Mouse (Mus musculus) heart, postnatal 25 days (tissue): ENCODE measurements around the gene Atp6v1g2. TPM values are rescaled to one million over a fixed set of nuclear protein-coding genes. Genes with fewer than 3 reads are reported as not detected.

Experiments
- DNase-seq: peaks from one replicate; pipeline ENCODE4 v3.0.0; 2022; ENCODE audit warnings: low spot score
- intact Hi-C: fragments of 180-260 bp; cut with DNase I; formaldehyde crosslinking; loops from one replicate; pipeline ENCODE4 v1.15.1; 2025
- microRNA-seq: library from miRNA; unstranded; fragments of <30 nt; microRNA quantifications from one replicate; pipeline ENCODE4 v1.2.0, GENCODE M21; 2022
- total RNA-seq, 2 experiments: library from RNA; stranded (reverse); gene quantifications; 2 replicates each; pipeline ENCODE4 v1.2.3; 2021

Gene Atp6v1g2
- total RNA-seq, 2 experiments from 2014 or later, result 2.5 to 2.8 TPM

DNA sequence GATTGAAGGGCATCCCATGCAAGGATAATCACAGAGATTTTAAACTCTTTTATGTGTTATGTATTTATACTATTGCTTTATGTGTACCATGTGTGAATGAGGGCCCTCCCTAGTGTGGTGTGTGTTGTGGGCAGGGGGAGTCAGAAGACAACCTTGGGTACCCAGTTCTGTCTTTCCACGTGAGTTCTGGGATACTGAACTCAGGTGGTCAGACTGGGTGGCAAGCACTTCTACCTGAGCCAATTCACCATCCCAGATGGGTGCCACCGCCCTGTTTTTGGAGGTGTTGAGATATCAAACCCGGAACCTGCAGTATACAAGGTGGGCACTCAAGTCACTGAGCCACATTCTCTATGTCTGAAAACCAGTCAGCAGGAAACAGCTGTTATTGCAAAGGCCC is 38.8 kb downstream of the Atp6v1g2 start:
- intact Hi-C loops, result no loop called here

DNA sequence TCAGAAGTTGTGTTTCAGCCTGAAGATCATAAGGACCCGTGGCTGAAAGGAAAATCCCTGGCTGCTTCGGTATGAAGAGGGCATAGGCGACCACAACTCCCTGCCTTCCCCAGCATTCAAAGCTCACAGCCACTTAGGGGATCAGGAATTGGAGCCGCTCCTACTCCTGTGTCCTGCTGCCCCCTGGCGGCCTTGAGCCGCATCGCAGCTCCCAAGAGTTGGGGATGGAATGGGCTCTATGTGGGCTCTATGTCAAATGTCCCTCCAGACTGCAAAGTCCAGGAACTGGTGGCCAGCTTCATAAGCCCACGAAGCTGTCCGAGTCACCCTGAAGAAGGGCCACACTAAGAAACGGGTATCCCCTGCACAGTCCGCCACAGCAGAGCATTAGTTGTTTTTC is 41.3 kb downstream of the Atp6v1g2 start:
- DNase-seq, result peak; percentile 68
- intact Hi-C loops, result loop anchor here (1.0 kb wide), 1 partner anchor 16 kb away; no protein-coding TSS in a partner anchor

More for the DNA sequence above, 38.8 kb downstream of the Atp6v1g2 start:
- DNase-seq, result no peak

DNA sequence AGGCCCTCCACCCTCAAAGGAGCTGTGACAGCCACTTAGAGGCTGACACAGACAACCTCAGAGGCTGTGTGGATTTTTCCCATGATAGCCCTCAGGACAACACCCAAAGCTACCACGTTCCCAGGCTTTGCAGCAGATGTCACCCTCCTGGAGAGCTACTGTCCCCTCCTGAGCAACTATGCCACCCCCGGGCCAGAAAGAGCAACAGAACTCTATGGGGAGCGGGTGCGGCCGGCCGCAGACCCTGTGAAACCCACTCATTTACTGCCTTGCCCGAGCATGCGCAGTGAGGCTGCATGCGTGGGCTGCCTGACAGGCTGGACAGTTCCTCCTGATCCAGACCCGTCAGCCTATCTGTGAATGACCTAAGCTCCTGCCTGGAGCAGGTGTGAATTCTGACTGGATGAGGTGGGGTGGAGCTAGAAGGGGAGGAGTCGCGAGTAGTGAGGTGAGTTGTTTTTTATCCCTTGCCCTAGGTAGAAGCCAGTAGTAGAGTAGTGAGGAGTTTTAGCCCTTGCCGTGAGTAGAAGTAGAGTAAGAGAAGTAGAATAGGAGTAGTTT is 42.9 kb downstream of the Atp6v1g2 start:
- DNase-seq, result no peak
- intact Hi-C loops, result no loop called here

DNA sequence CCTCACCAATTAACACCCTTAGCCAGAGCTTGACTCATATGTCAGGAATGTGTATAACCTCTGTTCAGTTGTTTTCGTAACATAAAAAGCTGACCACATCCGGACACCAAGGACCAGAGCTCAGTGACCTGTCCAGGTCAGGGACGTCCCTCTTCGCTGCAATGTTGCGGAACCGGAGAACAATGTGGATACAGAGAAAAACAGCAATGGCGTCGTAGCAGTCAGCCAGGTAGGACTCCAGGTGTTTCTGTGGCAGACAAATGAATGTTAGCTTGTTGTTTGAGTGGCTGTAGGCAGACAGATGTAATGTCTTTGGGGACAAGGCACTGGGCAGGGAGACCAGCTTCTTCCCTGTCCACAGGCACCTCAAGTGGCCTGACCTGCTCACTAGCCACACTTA is 44.6 kb downstream of the Atp6v1g2 start:
- intact Hi-C loops, result loop anchor here (1.0 to 2.0 kb wide), 2 partner anchors 29 to 1317 kb away; no protein-coding TSS in a partner anchor
- no peak for DNase-seq

DNA sequence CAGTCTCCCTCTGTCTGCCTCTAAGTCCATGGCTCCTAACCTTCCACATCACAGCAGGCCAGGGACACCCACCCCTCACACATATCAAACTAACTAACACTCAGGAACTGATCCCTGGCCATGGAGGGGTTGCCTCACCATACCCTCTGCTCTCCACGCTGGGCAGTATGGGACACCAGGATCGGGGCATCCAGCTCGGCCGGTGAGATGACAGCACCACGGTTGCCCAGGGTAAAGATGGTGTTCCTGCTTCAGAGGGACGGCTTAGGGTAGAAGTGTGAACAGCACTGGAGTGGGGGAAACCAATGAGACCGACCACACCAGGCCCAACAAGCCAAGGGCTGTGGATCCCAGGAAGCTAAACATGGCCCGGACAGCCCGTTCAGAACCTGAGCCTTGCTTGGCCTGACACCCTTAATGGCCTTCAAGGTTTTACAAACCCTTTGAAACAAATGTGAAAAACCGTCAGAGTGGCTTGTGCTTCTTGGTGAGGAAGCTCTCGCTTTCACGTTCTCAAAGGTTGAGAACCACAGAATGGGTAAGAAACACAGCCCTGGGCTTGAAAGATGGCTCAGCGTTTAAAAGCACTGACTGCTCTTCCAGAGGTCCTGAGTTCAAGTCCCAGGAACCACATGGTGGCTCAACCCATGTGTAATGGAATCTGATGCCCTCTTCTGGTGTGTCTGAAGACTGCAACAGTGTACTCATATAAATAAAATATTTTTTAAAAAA is 45.7 kb downstream of the Atp6v1g2 start:
- DNase-seq, result no peak
- intact Hi-C loops, result loop anchor here (1.0 to 2.0 kb wide), 2 partner anchors 28 to 1318 kb away; no protein-coding TSS in a partner anchor

DNA sequence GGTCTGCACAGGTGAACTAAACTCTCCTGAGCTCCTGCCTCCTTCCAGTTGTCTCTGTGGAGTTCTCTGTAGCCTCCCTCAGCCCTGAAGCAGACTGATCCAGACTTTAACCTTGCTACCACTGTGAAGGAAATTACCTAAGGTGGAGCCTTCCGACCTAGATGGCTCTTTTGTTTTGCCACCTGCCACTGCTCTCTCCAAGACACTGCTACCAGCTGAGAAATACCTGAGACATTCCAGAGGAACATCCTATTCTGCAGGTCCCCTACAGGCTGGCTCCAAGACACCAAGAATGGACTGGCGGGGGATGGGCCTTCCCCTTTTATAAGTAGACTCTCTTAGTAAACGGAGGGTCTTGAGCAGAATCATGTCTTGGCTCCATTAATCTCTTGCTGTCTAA is 46.8 kb downstream of the Atp6v1g2 start:
- no peak for DNase-seq
- intact Hi-C loops, result no loop called here

DNA sequence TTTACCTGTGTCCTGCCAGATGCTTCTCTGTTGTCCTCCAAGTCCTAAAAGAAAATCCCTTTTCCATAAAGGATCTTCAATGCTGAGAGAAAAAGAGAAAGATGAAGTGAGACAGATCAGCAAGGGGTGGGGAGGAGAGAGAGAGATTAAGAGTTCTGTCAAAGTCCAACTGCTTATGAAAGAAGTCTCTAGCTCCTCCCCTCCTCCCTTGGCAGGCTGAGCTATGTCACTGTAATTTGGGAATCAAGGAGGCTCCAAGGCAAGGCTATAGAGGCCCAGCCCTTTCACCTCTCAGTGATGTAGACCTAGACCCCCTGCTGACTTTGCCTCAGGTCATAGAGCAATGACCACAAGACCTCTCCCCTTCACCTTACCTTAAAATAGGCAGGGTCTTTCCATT is 52.0 kb downstream of the Atp6v1g2 start:
- intact Hi-C loops, result no loop called here
- no peak for DNase-seq

Small RNAs within 50 kb of the gene (microRNA-seq; reads per million reads assigned to microRNA genes)
- gene Mir6973a (not detected), gene Mir6974 (not detected), gene Mir6975 (2.8 reads per million, percentile 3 among the genes with 10 or more reads in this experiment), gene Mir8094 (not detected)

Other genes with a start within 250 kb of the Atp6v1g2 start
- gene Vars, start 232.7 kb upstream of the Atp6v1g2 start, total RNA-seq, result 10 to 100 TPM; 25.7 to 26.9 TPM
- gene Vwa7, start 217.1 kb upstream of the Atp6v1g2 start, total RNA-seq, result 1 to 10 TPM; 7.3 to 7.7 TPM
- gene Sapcd1, start 205.6 kb upstream of the Atp6v1g2 start, total RNA-seq, result not detected
- 1 to 10 TPM in 1 of 2 experiments, under 1 TPM in 1; 0.57 to 1.3 TPM for gene Msh5, start 186.9 kb upstream of the Atp6v1g2 start, total RNA-seq
- gene Clic1, start 183.7 kb upstream of the Atp6v1g2 start, total RNA-seq, result 10 to 100 TPM; 40.0 to 46.1 TPM
- 10 to 100 TPM; 27.7 to 31.3 TPM for gene Ddah2, start 174.6 kb upstream of the Atp6v1g2 start, total RNA-seq
- gene Ly6g6c, start 168.3 kb upstream of the Atp6v1g2 start, total RNA-seq, result not detected
- under 1 TPM; 0.18 to 0.87 TPM for gene Mpig6b, start 167.5 kb upstream of the Atp6v1g2 start, total RNA-seq
- not detected for gene Ly6g6e, start 156.8 kb upstream of the Atp6v1g2 start, total RNA-seq
- gene Ly6g6d, start 155.6 kb upstream of the Atp6v1g2 start, total RNA-seq, result under 1 TPM; 0.53 to 0.78 TPM
- not detected for gene Ly6g6f, start 148.1 kb upstream of the Atp6v1g2 start, total RNA-seq
- gene Abhd16a, start 144.4 kb upstream of the Atp6v1g2 start, total RNA-seq, result 10 to 100 TPM; 47.9 to 57.5 TPM
- gene Ly6g5c, start 125.4 kb upstream of the Atp6v1g2 start, total RNA-seq, result not detected
- under 1 TPM in 1 of 2 experiments, not detected in 1; 0.36 TPM for gene Ly6g5b, start 118.2 kb upstream of the Atp6v1g2 start, total RNA-seq
- gene Gpank1, start 112.2 kb upstream of the Atp6v1g2 start, total RNA-seq, result 1 to 10 TPM; 6.3 to 9.5 TPM
- gene Csnk2b, start 111.6 kb upstream of the Atp6v1g2 start, total RNA-seq, result 100 to 1,000 TPM; 155 to 167 TPM
- gene D17H6S53E, start 107.3 kb upstream of the Atp6v1g2 start, total RNA-seq, result 10 to 100 TPM; 27.0 to 27.1 TPM
- not detected for gene Apom, start 101.6 kb upstream of the Atp6v1g2 start, total RNA-seq
- gene Bag6, start 98.5 kb upstream of the Atp6v1g2 start, total RNA-seq, result 100 to 1,000 TPM; 222 to 232 TPM
- 100 to 1,000 TPM; 135 to 143 TPM for gene Prrc2a, start 68.8 kb upstream of the Atp6v1g2 start, total RNA-seq
- 1 to 10 TPM; 2.3 to 3.5 TPM for gene Aif1, start 57.6 kb upstream of the Atp6v1g2 start, total RNA-seq
- 1 to 10 TPM; 2.7 to 5.3 TPM for gene Lst1, start 45.2 kb upstream of the Atp6v1g2 start, total RNA-seq
- gene Ltb, start 39.2 kb upstream of the Atp6v1g2 start, total RNA-seq, result 1 to 10 TPM; 1.4 to 1.8 TPM
- gene Tnf, start 31.7 kb upstream of the Atp6v1g2 start, total RNA-seq, result under 1 TPM; 0.56 to 0.60 TPM
- gene Lta, start 28.3 kb upstream of the Atp6v1g2 start, total RNA-seq, result not detected
- under 1 TPM; 0.50 to 0.65 TPM for gene Gm16181, start 12.8 kb upstream of the Atp6v1g2 start, total RNA-seq
- gene Nfkbil1, start 2.1 kb downstream of the Atp6v1g2 start, total RNA-seq, result 1 to 10 TPM; 8.2 to 8.7 TPM
- gene Ddx39b, start 8.1 kb downstream of the Atp6v1g2 start, total RNA-seq, result 10 to 100 TPM; 89.2 to 99.4 TPM
- gene H2-D1, start 29.1 kb downstream of the Atp6v1g2 start, total RNA-seq, result 10 to 100 TPM; 84.3 to 89.6 TPM
- 1 to 10 TPM in 1 of 2 experiments, under 1 TPM in 1; 0.23 to 1.1 TPM for gene H2-Q1, start 86.7 kb downstream of the Atp6v1g2 start, total RNA-seq
- gene H2-Q2, start 108.6 kb downstream of the Atp6v1g2 start, total RNA-seq, result under 1 TPM; 0.95 to 0.99 TPM
- 10 to 100 TPM in 1 of 2 experiments, 1 to 10 TPM in 1; 7.9 to 11.0 TPM for gene H2-Q4, start 146.0 kb downstream of the Atp6v1g2 start, total RNA-seq
- under 1 TPM; 0.34 to 0.75 TPM for gene H2-Q6, start 191.2 kb downstream of the Atp6v1g2 start, total RNA-seq
- gene H2-Q7, start 205.5 kb downstream of the Atp6v1g2 start, total RNA-seq, result 1 to 10 TPM; 1.3 to 1.4 TPM
- under 1 TPM; 0.13 to 0.14 TPM for gene H2-Q10, start 236.4 kb downstream of the Atp6v1g2 start, total RNA-seq